Mouse (Mus musculus) neural tube, embryonic 10.5 days (tissue): ENCODE results near the gene Plce1.
A peak's percentile ranks its signal among the peaks of the same experiment; 100 is the strongest.
"Not testable (repeated sequence)": the region's sequence is repeated elsewhere in the genome, so short reads cannot be mapped to it uniquely, and the experiment has no call there.

Experiments used
- DNase-seq: peaks from one replicate; pipeline ENCODE4 v3.0.0-alpha.2; 2017; ENCODE audit warnings: low spot score; ENCODE audit errors: extremely low spot score

Plce1 gene

DNA sequence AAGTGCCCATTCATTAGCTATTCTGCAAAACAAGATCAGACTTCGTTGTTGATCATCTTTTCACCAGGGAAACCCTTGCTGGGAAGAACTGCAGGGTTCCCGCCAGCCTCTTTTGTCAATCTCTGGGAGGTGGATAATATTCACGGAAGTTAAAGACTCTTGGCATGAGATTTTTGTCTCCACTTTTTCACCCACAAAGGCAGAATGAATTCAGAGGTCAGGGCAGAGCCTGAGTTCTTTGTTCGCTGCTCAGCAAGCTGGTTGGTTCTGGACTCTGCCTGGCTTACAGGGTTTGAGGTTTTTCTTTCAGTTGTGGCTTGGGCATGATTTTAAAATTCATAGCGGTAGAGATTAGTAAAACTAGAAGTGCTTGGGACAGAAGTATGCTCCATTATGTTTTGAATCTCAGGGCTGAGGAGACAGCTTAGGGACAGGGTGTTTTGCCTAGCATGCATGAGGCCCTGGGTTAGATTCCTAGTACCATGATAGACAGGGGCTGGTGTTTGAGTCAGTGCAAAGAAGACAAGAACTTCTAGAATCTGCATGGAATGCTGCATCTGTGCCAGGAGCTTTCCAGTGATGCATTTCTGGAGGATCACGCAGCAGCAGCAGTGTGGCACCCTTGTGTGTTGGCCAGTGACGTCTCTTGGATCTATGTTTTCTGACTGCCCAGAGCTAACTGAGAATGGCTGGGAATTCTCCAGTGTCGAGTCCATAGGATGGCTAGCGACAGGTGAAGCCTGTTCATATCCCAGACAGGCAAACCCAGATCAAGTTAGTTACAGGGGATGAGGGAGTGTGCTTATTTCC lies 7.4 kb downstream of the Plce1 start:
- peak; percentile 20 for DNase-seq

DNA sequence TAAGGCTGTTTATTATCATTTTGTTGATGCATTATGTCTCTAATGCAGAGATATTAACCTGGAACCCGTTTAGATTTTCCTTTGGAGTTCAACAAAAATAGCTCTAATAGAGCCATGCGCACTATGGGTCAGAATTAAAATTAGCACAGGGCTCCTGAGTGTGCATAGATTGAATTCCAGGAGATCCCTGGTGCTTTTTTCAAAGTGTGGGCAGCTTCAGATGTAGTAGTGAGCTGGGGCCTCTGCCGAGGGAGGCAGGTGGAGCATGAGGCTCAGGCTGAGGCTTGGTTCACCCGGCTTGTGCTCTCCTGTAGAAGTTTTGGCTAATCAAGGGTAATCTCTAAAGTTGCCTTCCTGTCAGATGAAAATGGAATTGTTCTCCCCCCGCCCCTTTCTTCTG lies 17.3 kb downstream of the Plce1 start:
- no peak for DNase-seq

DNA sequence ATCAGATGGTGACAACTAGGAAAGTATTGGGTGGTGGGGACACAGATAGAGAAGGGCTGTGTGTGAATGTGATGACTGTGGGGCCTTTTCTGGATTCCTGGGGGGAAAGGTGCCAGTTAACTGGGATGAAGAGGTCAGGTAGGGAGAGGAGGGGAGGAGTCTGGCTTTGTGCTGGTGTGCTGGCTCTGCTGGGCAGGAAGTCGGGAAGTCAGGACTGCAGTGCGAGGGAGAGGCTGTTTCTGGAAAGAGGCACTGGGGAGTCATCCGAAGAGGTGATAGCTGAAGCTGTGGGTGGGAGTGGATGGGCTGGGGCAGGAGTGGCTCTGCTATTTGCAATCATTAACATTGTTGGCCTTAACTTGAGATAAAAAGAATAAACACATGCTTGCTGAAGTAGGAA lies 23.7 kb downstream of the Plce1 start:
- DNase-seq: no peak

DNA sequence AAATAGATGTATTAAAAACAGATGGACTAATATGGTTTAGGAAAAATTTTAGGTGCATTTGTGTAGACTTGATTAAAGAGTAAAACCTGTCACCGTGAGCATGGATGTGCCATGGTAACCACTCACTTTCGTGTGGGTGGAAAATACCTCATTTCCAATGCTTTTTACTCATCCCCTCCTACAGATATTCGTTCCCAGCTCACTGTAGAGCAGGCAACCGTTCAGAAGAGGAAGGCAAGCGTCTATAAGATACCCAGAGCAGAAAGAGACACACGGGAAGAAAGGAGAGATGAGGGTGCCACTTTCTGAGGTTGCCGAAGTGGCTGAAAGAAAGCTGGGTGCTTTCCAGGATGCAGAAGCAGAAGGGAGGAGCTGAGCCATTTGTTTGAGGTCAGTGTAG lies 25.2 kb downstream of the Plce1 start:
- DNase-seq: no peak

DNA sequence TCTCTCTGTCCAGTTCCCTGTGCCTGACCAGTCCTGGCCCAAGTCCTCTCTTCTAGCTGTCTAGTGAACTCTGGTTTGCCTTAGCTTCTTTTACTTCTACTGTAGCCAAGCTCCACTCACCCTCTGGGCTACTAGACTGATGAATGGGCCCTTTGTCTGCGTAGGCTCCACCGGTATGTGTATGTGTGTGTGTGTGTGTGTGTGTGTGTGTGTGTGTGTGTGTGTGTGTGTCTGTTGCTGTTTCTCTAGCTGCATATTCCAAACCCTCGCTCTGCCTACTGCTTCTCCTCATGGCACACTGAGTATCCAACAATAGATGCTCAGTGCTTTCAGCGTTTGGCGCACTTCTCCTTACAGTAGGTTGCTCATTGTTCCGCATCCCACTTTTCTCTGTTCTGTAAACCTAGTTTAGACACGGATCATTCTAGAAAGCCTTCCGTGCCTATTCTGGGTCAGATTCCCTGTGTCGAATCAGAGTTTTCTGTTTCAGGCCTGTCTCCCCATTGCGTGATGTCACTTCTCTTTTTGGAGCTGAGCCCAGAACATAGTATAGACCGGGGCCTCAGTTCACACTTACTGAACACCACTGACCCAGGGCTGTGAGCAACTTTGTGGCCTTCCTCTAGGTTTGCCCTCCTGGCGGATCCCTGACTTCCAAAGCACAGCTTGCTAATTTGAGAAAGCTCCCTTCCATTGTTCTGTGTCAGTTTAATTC lies 26.5 kb downstream of the Plce1 start:
- peak; percentile 31 for DNase-seq

DNA sequence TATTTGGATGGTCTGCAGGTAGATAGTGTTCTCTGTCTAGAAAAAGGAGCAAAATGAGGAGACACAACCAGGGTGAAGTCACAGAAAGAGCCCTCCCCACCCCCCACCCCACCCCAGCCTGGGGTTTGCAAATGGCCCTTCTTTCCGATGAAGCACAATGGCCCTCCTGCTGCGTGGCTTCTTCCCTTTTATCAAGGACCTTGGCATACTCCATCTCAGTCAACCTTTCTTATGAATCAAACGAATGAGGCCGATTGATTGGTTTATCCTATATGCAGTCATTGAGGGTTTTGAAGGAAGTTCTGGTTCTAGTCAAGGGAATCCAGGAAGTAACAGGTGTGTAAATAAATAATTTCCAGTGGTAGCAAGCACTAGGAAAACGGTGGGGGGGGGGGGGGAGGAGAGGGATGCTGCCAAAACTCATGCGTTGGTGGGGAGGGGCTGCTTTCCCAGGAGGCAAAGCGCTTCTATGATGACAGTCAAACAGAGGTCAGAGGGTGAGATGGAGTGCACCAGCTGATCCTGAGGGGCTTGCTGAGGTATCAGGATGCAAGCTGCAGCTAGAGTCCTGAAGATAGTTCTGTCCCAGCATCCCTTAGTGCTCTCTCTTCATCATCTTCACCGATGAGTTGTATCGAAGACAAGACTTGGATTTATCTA lies 27.2 kb downstream of the Plce1 start:
- DNase-seq: no peak

DNA sequence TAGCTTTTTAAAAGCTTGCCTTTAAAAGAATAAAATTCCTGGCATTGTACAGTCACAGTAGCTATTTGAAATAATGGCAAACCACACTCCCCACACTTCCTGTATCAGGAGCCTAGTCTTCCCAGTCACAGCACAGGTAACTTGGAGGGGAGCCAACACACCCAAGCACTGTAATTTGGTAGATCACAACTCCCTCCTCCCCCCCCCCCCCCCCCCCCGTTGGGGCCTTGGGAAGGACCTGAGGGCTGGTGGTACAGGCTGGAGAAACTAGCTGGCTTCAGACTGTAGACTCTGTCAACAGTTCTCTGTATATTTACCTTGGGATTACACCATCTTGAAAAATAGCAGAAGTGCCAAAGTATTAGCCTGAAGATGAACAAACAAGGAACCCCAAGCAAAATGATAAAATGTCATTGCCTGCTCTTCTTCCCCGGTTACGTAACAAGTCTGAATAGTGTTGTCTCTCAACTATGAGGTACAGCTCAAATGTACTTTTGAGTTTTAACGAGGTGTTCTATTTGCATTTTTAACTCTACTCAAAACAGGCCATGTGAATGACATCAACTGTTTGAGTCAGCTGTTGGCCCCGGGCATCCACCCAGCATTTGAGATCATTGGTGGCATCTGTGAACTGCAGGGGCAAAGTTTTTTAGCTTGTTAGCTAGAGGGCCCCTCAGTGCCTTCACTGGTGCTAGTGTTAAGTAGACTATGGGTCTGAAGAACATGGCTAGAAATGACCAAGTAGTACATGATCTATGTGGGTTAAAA lies 33.7 kb downstream of the Plce1 start:
- DNase-seq: no peak

DNA sequence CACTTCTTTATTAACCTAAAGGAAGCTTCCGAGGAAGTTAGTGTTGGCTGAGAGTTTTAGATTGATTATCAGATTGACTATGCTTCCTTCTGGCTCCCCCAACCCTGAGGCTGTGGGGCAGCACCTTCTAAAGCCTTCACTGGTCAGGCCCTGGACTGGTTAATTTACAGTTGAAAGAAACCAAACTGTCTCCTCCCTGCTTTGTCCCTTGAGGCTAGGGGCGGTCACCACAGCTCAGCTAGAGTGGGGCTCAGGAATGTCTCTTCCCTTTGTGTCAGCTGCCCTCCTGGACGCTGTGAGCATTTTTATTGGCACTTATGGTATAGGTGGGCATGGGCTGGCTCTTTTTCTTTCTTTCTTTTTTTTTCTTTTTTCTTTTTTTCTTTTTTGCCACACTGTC lies 45.9 kb downstream of the Plce1 start:
- no peak for DNase-seq

DNA sequence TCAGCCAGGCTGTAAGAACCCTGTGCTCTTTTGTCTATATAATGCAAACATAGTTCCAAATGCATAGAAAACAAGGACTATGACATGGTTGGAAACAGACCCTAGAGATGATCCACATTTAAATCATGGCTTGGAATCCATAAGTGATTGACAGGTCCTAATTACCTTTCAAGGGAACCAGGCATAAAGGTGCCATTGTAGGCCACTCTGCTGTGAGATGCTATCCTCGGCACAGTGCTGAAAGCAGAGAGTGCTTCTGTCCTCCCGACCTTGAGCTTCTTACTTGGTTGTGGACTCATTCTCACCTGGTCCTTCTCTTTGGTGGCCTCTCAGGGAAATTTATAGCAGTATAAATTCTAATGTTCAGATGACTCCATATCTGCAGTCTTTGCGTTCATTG lies 46.6 kb downstream of the Plce1 start:
- no peak for DNase-seq

DNA sequence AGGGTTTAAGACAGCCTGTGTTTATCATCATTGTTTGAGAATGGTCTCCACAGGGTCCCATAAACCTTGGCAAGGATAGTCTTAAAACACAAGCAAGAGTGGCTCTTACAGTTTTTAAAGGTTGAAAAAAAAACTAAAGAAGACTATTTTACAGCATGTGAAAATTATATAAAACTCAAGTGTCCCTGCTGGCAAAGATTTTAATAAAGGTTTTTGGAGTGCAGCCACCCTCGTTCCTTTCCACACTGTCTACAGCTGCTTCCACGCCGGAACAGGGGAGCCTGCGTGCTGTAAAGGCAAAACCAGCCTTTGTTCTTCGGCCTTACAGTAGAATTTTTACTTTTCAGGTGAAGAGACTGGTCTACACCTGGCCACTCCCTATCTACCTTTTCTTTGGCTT lies 52.3 kb downstream of the Plce1 start:
- DNase-seq: no peak

DNA sequence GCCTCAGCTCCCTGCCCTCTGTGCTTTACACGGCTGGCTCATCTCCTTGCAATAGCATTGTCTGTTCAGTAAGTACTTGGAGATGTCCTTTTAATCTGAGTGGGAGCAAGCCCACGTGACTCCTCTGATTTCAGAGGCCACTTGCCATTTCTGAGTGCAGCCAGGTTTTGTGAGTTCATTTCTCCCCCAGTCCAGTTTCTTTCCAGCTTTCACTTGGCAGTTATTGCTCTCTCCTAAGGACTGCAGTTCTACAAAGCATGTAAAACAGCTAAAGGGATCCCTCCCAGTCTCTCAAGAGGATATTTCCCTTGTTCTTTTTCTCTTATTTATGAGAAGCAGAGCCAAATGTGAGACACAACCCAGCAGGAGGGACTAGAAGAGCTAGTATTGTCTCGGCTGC lies 58.4 kb downstream of the Plce1 start:
- DNase-seq: no peak

DNA sequence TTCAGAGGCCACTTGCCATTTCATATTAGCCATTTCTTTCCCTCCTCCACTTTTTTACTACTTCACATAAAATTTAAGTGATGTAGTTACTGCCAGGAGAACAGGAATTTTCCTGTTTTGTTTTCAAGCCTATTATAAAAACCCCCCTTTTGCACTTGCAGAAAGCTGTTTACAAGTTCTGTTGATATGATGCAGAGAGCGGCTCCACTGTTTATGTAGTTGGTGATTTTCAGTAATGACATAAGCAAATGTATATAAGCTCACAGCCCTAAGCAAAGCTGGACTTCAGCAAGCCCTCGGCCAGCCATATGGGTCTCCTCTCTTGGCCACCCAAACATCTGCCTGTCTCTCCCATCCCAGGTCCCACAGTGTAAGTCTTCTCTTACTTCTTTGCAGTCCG lies 59.6 kb downstream of the Plce1 start:
- DNase-seq: no peak

DNA sequence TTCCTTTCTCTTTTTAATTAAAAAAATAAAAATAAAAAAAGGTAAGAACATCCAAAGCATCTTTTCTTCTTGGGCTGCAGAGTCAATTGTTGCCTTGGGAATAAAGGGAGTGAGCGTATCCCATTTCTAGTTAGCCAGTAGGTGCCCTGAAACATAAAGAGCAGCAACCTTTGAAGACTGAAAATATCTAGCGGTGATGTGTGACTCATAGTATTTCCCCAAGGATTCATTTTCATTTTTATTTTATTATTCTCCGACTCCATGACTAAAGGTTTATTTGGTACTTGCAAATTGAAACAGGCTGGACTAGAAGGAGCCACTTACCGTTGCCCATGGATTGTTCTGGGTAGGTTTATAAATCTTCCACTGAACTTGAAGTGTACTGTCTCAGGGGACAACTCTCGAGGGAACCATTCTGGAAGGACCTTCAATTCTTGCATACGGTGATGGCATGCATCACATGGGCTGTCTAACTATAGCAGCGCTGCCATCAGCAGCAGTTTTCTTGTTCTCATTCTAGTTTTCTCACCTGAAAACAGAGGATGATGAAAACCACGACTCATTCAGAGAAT lies 68.7 kb downstream of the Plce1 start:
- DNase-seq: no peak

DNA sequence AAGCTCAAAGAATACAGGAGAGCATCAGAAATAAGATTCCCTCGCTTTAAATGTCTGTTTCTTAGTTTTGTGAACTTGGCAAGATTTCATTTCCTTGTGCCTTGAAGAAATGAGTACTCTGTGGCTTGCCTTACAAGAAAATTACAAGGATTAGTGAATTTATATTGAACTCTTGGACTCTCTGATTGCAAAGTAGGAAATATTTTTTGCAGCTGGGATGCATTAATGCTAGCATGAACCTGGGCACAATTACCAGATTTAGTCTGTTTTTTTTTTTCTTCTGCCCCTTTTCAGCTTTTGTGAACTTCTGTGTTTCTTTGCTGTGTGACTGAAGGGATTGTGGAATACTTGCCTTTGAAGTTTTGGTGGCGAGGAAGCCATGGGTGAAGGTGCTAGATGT lies 72.6 kb downstream of the Plce1 start:
- no peak for DNase-seq

DNA sequence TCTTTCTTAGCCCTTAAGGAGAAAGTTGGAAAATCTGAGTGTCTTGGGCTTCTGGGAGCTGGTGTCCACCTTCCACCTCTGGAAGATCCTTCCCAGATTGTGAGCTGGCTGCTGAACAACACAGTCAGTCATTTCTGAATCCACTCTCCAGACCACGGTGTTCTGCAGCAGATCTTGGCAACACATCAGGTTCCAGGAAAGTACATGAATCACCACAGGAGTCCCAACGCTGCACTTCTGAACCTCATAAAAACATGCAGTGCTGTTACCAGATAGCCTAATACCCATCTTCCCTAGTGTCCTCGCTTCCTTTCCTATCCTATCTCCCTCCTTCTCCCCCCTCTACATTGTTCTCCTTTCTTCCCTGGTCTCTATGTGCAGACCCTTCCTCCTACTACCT lies 74.5 kb downstream of the Plce1 start:
- no peak for DNase-seq

DNA sequence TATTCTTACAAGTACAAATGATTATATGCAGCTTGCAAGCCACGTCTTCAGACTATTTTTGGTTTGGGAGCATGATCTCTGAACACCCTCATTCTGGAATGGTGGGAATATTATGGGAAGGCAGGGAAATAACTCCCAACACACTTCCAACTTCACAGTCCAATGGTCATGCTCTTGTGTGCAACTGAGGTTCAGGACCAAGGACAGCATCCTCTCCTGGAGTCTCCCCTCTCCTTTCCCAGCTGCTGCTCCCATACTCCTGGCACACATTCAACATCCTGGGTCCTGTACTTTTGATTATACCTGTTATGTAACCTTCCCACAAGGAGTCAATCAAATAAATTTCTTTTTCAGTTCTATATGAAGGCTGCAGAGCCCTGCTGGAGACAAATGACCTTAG lies 77.9 kb downstream of the Plce1 start:
- peak; percentile 41 for DNase-seq

DNA sequence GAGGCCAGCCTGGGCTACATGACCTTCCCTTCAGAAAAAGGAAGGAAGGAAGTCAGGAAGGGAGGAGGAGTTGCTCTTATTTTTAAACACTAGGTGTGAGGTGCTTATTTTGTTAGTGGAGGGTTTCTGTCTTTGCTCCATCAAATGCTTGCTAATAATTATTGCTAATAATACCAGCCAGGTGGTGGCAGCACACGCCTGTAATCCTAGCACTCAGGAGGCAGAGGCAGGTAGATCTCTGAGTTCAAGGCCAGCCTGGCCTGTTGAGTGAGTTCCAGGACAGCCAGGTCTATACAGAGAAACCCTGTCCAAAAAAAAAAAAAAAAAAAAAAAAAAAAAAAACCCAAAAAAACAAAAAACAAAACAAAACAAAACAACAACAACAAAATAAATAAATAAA lies 81.0 kb downstream of the Plce1 start:
- not testable (repeated sequence) for DNase-seq

DNA sequence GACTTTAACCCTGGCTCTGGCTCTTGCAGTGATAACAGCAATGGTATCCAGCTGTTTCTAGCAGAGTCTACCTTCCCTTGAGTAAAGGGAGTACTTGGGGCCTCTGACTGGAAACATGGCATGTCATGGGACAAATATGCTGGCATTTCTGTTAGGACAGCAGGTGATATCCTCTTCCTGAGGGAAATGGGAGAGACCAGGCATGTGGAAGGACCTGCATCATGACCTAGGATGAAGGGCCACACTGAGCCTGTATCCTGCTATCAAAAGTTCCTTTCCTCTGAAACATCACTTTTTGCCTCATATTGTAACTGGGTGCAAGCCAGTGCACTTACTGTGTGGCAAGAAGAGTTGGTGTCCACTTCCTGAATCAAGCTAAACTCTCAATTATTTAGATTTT lies 85.2 kb downstream of the Plce1 start:
- DNase-seq: no peak

DNA sequence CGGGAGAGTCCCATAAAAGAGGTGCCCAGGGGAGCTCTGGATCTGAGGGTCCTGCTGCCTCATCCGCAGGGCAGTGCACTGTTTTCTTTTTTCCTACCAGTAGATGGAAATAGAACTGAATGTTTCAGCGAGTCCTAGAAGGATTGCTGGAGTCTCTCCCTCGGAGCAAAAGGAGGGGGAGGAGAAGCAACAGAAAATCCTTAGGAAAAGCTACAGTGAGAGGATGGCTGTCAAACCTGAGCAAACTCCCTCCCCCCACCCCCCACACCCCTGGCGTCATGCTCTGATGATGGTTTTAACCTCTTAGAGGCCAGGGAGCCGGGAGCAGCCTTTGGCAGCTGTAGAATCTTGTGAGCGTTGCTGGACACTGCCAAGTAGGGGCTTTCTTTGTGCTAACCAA lies 85.8 kb downstream of the Plce1 start:
- DNase-seq: peak; percentile 16

DNA sequence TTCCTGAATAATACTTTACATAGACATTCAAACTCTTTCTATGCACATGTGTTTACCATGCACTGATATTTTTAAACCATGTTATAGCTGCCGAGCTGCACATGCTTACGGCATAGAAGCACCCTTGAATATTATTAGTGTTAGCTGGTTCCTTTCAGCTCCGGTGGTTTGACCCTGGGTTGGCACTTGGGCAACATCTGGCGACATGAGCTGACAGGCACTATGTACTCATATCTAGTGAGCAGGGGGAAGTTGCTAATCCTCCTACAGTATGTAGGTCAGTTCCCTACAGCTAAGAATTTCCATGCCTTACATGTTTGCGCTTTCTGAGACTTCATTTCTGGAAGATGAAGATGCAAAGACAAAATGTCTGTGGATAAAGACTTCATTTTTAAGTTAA lies 86.4 kb downstream of the Plce1 start:
- no peak for DNase-seq

DNA sequence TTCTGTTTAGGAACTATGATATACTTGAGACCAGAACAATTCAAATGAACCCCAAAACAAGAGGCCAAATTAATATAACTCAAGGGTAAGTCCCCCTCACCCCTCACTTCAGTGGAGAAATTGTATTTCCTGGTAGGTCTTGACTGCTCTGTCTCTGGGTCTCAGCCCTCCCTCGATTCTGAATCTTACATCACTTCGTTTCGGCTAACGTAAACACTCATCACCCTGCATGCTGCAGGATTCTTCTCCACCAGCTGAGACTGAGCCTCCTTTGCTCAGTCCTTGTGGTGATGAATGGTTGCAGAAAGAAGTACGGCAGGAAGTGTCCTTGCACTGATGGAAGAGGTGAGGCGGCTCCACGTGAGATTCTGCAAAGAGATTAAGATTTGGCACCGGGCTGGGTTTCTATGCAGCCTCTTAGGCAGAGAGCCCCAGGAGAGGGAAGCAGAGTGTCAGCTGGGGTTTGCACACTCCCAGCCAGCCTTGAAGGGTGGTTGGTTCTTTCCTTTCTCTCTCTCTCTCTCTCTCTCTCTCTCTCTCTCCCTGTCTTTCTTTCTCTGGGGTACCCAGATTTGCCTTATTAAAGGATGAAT lies 97.7 kb downstream of the Plce1 start:
- no peak for DNase-seq
